Mouse (Mus musculus): ENCODE results near the gene Wdr4.

The Wdr4 gene

DNA sequence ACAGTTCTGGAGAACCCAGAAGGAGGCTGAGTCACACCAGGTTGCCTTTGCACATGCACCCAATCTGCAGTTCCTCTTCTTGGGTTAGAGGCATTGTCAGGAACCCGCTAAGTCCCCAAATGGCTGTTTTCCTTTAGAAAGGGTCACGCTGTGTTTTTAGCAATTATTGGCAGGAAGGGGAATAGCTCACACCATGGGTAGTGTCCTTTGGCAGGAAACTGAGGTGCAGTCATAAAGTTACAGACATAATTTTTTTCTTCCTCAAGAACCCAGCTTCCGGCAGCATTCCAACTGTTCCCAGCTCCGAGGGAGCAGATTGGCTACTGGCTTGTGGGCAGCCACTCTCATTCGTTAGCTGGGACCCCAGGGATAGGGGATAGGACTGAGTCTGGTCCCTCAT is 72.0 kb downstream of the Wdr4 start:
- DNase-seq (ENCODE audit: low spot score in 2 of 2): no peak

DNA sequence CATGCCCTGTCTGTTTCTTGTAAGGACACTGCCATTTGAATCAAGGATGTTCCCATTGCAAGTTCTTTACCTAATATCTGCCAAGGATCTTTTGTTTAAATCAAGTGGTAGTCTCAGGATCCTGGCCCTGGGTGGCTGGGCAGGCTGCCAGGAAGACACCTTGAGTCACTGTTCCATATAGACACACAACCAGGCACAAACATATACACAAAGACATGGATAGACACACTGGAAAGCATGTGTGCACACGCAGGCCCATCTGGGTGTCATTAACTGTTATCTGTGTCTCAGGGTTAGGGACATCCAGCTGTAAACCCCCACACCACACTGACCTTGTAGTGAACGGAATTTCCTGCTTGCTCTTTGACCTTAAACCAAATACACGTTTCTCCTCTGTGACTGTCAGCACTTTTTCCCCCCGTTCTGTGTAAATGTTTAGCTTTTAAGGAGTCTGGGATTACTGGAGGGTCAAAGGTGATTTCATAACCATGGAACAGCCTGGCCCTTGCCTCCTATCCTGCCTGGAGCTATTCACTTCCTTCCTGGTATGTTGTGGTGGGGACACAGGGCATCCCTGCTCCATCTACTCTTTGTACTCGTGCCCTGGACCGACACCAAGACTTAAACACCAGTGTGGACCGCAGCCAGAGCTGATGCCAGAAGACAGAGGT is 74.6 kb downstream of the Wdr4 start:
- DNase-seq (ENCODE audit: low spot score in 2 of 2): no peak
